Mouse (Mus musculus) lung, postnatal 0 days (tissue): ENCODE data around the gene Rars2. TPM values are rescaled to one million over a fixed set of nuclear protein-coding genes. Genes with fewer than 3 reads are reported as not detected.
A peak's percentile ranks its signal among the peaks of the same experiment; 100 is the strongest.

Experiments used
- ATAC-seq: fragments of 200-750 bp; cut with Nextera tagmentation; 2 replicates; pipeline ENCODE4 v1.8.0; 2017; ENCODE audit warnings: moderate library complexity
- DNase-seq: peaks from one replicate; pipeline ENCODE4 v3.0.0-alpha.2; 2016; ENCODE audit warnings: low spot score
- H3K27ac ChIP-seq: fragments of 300-500 bp; sonication (generic); 2 replicates; pipeline ENCODE4 v1.5.1; 2014; ENCODE audit warnings: antibody characterized with exemption, mild to moderate bottlenecking, low read length, mixed read lengths
- H3K27me3 ChIP-seq: fragments of 300-500 bp; sonication (generic); replicated peaks from 2 replicates; pipeline ENCODE4 v1.6.1; 2014; ENCODE audit warnings: low read length, mixed read lengths; ENCODE audit not compliant: insufficient read depth
- H3K36me3 ChIP-seq: fragments of 300-500 bp; sonication (generic); 2 replicates; pipeline ENCODE4 v1.6.1; 2014; ENCODE audit warnings: low read length, mixed read lengths; ENCODE audit not compliant: insufficient read depth
- H3K4me1 ChIP-seq: fragments of 300-500 bp; sonication (generic); 2 replicates; pipeline ENCODE4 v1.6.1; 2014; ENCODE audit warnings: antibody characterized with exemption, low read depth, low read length, mixed read lengths; ENCODE audit not compliant: insufficient read depth
- H3K4me2 ChIP-seq: fragments of 300-500 bp; sonication (generic); replicated peaks from 2 replicates; pipeline ENCODE4 v1.6.1; 2014; ENCODE audit warnings: low read depth, mild to moderate bottlenecking, low read length, moderate library complexity, mixed read lengths
- H3K4me3 ChIP-seq: fragments of 300-500 bp; sonication (generic); 2 replicates; pipeline ENCODE4 v1.5.1; 2014; ENCODE audit warnings: low read depth, low read length
- H3K9ac ChIP-seq: fragments of 300-500 bp; sonication (generic); replicated peaks from 2 replicates; pipeline ENCODE4 v1.6.1; 2014; ENCODE audit warnings: low read depth, mild to moderate bottlenecking
- H3K9me3 ChIP-seq: fragments of 300-500 bp; sonication (generic); 2 replicates; pipeline ENCODE4 v1.6.1; 2016; ENCODE audit warnings: low read length, mixed read lengths
- CTCF ChIP-seq: IDR thresholded peaks from 2 replicates; pipeline ENCODE4 v1.5.1; 2016; ENCODE audit warnings: antibody characterized with exemption, mild to moderate bottlenecking
- EP300 ChIP-seq: IDR thresholded peaks from 2 replicates; pipeline ENCODE4 v1.6.1; 2016; ENCODE audit warnings: antibody characterized with exemption, mild to moderate bottlenecking, control low read depth
- WGBS: fragments of 180-500 bp; shearing (Covaris S2); extraction: QIAGEN DNeasy Blood & Tissue Kit; methylation state at CpG from one replicate; pipeline ENCODE4 v1.1.7; 2014; 5-methylcytosine and 5-hydroxymethylcytosine counted together
- polyA plus RNA-seq: library from polyadenylated mRNA; unstranded; fragments of >200 nt; fragmentation: Nextera tagmentation; extraction: Ambion mirVana; gene quantifications from 2 replicates; pipeline ENCODE4 v1.2.1, GENCODE M21; 2015

The Rars2 gene
- polyA plus RNA-seq, 1 experiment from 2014 or later = 31.9 TPM

- Histone ChIP-seq H3K9me3 (no peaks in the 10 kb centered on the region), H3K4me2 (no peak overlapping the region), H3K9ac (no peak overlapping the region), H3K4me3 (no peak overlapping the region), H3K27me3 (no peaks in the 10 kb centered on the region), H3K4me1 (no peaks in the 10 kb centered on the region), H3K36me3 (peaks cover 27% of the 10 kb centered on the region), H3K27ac (no peak overlapping the region)
- no peak for ATAC-seq
- 94% methylated on average over 10 of the region's 10 CpGs for WGBS
- TF ChIP-seq EP300 (no peak), CTCF (no peak)
- DNase-seq = no peak
Observed at GRCm38 (mm10) chr4:34656101-34656500, 41.3 kb downstream of the Rars2 start.

DNA sequence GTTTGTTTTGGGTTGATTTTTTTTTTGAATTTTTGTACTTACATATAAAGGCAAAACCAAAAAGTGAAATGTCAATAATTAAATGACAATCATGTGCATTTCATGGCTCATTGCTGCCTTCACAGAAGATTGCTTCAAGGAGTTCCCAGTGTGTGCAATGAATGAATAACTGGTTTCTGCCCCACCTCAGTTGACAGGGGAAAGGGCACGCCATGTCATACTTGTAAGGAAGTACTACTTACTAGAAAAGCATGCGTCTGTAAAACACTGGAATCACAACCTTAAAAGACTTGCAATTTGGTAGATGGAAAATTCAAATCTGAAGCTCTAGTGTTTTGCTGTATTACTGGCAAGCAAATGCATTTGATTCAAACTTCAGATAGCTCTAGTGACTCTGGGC, 44.3 kb downstream of the Rars2 start:
- Histone ChIP-seq H3K27ac (no peak overlapping the region), H3K9me3 (no peaks in the 10 kb centered on the region), H3K36me3 (peaks cover 40% of the 10 kb centered on the region), H3K4me3 (no peak overlapping the region), H3K9ac (no peak overlapping the region), H3K4me1 (no peaks in the 10 kb centered on the region), H3K4me2 (no peak overlapping the region), H3K27me3 (no peaks in the 10 kb centered on the region)
- 77% methylated on average over 2 of the region's 2 CpGs for WGBS
- TF ChIP-seq EP300 = no peak
- no peak for TF ChIP-seq CTCF
- DNase-seq = no peak
- ATAC-seq = no peak

DNA sequence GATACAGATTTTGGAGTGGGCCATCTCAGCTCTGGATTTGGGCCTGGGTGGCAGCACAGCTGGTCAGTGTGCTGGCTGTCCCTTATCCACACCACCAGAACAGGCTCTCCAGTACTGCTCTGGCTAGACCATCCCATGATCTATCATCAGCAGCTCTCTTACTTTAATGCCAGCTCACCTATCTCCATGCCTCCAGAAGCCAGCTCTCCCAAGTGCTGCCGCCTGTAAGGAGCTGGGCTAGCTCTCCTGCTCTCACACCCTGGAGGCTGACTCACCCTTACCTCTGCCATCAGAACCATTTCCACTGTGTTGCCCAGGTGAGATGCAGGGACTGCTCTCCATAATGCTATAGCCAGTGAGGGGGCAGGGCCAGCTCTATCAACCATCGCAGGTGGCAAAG, 46.8 kb downstream of the Rars2 start:
- H3K9ac ChIP-seq = no peak overlapping the region
- no peak overlapping the region for H3K4me3 ChIP-seq
- no peaks in the 10 kb centered on the region for H3K4me1 ChIP-seq
- DNase-seq = no peak
- no peaks in the 10 kb centered on the region for H3K27me3 ChIP-seq
- no peak for TF ChIP-seq CTCF
- no peak for TF ChIP-seq EP300
- 97% methylated on average over 2 of the region's 2 CpGs for WGBS
- ATAC-seq = no peak
- peaks cover 43% of the 10 kb centered on the region for H3K36me3 ChIP-seq
- no peaks in the 10 kb centered on the region for H3K9me3 ChIP-seq
- H3K27ac ChIP-seq = no peak overlapping the region
- H3K4me2 ChIP-seq = no peak overlapping the region

GRCm38 (mm10) chr4:34661927-34662326, 47.2 kb downstream of the Rars2 start:
- TF ChIP-seq CTCF (no peak), EP300 (no peak)
- H3K36me3 ChIP-seq = peaks cover 44% of the 10 kb centered on the region
- peak; percentile 38; the same call in 1 of the 2 replicates for ATAC-seq
- no peaks in the 10 kb centered on the region for H3K4me1 ChIP-seq
- 70% methylated on average over 6 of the region's 6 CpGs for WGBS
- H3K9ac ChIP-seq = no peak overlapping the region
- DNase-seq = no peak
- H3K4me2 ChIP-seq = no peak overlapping the region
- H3K27ac ChIP-seq = no peak overlapping the region
- H3K9me3 ChIP-seq = no peaks in the 10 kb centered on the region
- H3K27me3 ChIP-seq = no peaks in the 10 kb centered on the region
- no peak overlapping the region for H3K4me3 ChIP-seq

DNA sequence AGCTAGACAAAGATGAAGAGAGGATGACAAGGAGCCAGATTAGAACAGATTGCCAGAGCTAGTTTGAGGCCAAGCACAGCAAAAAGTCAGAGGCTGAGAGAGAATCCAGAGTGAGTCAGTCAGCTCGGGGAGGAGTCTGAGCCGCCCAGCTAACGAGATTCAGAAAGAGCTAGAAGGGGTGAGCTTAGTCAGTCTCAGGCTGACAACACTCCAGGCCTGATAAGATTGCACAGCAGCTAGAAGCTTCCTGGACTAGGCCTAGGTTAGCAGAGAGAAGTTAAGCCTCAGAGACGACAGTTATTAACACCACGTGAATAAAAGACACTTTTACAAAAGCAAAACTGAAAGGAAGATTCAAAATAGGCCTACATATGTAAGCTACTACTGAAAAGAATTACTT, 53.2 kb downstream of the Rars2 start:
- no peak for TF ChIP-seq CTCF
- TF ChIP-seq EP300 = no peak
- Histone ChIP-seq H3K9ac (no peak overlapping the region), H3K4me1 (no peaks in the 10 kb centered on the region), H3K36me3 (peaks cover 39% of the 10 kb centered on the region), H3K4me3 (no peak overlapping the region), H3K4me2 (no peak overlapping the region), H3K27ac (no peak overlapping the region), H3K9me3 (no peaks in the 10 kb centered on the region), H3K27me3 (no peaks in the 10 kb centered on the region)
- WGBS = 93% methylated on average over 5 of the region's 5 CpGs
- ATAC-seq (no peak), DNase-seq (no peak)

- whole genome bisulfite sequencing = 73% methylated on average over 5 of the region's 5 CpGs
- peaks cover 4% of the 10 kb centered on the region for H3K36me3 ChIP-seq
- TF ChIP-seq EP300 = no peak
- no peak for TF ChIP-seq CTCF
Observed at GRCm38 (mm10) chr4:34673721-34674120, 59.0 kb downstream of the Rars2 start.

GRCm38 (mm10) chr4:34680530-34680929, 65.8 kb downstream of the Rars2 start:
- Histone ChIP-seq H3K27ac (no peak overlapping the region), H3K4me1 (no peaks in the 10 kb centered on the region), H3K4me3 (no peak overlapping the region), H3K4me2 (no peak overlapping the region), H3K36me3 (peaks cover 5% of the 10 kb centered on the region), H3K9ac (no peak overlapping the region), H3K9me3 (no peaks in the 10 kb centered on the region), H3K27me3 (no peaks in the 10 kb centered on the region)
- 91% methylated on average over 5 of the region's 5 CpGs for WGBS
- no peak for TF ChIP-seq EP300
- TF ChIP-seq CTCF = peak; percentile 28; the same call in 1 of the 2 replicates
- ATAC-seq (no peak), DNase-seq (no peak)

More at GRCm38 (mm10) chr4:34673721-34674120, 59.0 kb downstream of the Rars2 start:
- H3K27ac ChIP-seq = no peak overlapping the region
- H3K27me3 ChIP-seq = no peaks in the 10 kb centered on the region
- H3K9ac ChIP-seq = no peak overlapping the region
- no peaks in the 10 kb centered on the region for H3K4me1 ChIP-seq
- H3K4me3 ChIP-seq = no peak overlapping the region
- DNase-seq (peak; percentile 58), ATAC-seq (no peak)
- H3K4me2 ChIP-seq = no peak overlapping the region
- no peaks in the 10 kb centered on the region for H3K9me3 ChIP-seq
